Mouse (Mus musculus): ENCODE measurements around the gene Ezr. TPM values are rescaled to one million over a fixed set of nuclear protein-coding genes. Genes with fewer than 3 reads are reported as not detected.

Gene Ezr
- polyA plus RNA-seq, 1 experiment, result 10.2 TPM

DNA sequence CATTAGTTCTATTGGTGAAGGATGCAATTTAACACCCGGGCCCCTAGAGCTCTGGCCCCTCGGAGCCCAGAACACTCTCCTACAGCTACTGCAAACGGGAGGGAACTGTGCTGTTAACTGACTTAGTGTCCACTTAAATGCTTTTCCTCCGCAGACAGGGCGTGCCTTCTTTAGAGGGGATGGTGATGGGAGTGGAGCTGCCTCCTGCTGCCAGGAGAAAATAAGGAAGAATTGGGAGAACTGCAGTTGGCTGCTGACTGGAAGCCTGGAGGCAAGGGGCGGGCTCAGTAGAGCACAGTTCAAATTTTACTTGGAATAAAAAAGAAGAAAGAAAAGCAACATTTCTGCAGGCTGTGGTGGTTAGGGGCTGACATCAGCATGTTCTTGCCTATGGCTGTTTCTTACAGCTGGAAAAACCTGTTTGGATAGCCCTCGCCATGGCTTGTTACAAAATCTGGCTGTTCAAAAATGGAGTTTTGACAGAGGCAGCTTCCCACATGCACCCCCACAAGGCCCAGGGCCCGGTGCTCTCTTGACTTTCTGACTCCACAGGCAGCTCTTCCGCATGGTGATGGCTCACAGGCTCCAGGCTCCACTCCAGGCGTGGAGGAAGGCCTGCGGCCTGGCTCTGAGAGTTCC is 31.2 kb downstream of the Ezr start:
- Histone ChIP-seq H3K9me3 (ENCODE audit: control insufficient read depth, low read length) (no peaks in the 10 kb centered on the region), H3K4me1 (ENCODE audit: control insufficient read depth) (no peaks in the 10 kb centered on the region), H3K36me3 (ENCODE audit: control insufficient read depth) (peaks cover 95% of the 10 kb centered on the region), H3K4me3 (replicated peaks) (no peak overlapping the region), H3K27me3 (ENCODE audit: control insufficient read depth) (no peaks in the 10 kb centered on the region)
- no peak for TF ChIP-seq GATA1 (IDR thresholded peaks at IDR 0.05; ENCODE audit: low read length)
- no peak for TF ChIP-seq TAL1 (IDR thresholded peaks at IDR 0.05; ENCODE audit: low read length)

DNA sequence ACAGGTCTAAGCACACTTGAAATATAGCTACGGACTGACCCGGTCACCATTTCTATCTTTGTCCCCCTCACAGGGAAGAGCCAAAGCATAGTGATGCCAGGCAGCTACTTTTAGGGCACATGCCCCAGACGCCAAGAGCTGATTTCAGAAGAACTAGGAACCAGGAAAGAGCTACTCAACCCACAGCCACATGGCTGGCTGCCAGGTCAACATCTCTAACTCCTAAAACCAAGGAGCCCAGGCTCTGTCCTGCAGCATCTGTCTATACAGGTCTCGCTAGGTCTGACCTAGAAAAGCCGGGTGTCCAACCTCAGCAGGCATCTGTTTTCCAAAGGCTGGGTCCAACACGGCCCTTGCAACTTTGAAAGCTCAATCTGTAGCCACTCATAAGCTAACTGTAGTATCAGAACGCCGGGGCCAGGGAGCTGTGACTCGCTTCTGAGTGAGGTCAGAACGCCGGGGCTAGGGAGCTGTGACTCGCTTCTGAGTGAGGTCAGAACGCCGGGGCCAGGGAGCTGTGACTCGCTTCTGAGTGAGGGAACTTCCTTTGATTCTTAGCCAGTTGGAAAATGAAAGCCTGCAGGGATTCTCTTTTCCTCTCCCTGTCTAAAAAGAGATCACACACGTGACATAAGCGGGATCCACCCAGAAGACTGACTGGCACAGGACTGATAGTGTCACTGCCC is 33.7 kb downstream of the Ezr start:
- H3K4me3 ChIP-seq (replicated peaks), result no peak overlapping the region
- H3K36me3 ChIP-seq (ENCODE audit: control insufficient read depth), result peaks cover 97% of the 10 kb centered on the region
- no peaks in the 10 kb centered on the region; the same call in 1 of the 2 replicates for H3K4me1 ChIP-seq (ENCODE audit: control insufficient read depth)
- TF ChIP-seq GATA1 (IDR thresholded peaks at IDR 0.05; ENCODE audit: low read length) (no peak), TAL1 (IDR thresholded peaks at IDR 0.05; ENCODE audit: low read length) (no peak)
- H3K9me3 ChIP-seq (ENCODE audit: control insufficient read depth, low read length), result no peaks in the 10 kb centered on the region
- no peaks in the 10 kb centered on the region for H3K27me3 ChIP-seq (ENCODE audit: control insufficient read depth)

DNA sequence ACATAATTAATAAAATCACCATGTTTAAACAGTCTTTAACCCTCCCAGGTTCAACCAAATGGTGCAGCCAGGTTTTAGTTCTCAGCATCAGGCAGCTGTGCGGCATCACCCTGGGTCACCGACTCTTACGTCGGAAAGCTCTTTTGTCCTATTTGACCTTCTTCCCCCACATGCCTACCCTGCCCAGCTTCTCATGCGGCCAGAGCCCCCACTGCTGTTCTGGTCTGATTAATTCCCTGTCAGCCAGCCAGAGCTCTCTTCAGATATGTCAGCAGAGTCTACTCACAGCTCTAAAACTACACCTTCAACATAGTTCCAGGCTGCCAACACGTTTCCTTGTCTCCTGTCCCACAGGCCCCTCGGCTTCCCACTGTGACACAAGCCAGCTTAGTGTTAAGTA is 35.1 kb downstream of the Ezr start:
- Histone ChIP-seq H3K9me3 (ENCODE audit: control insufficient read depth, low read length) (no peaks in the 10 kb centered on the region), H3K36me3 (ENCODE audit: control insufficient read depth) (peaks cover 97% of the 10 kb centered on the region), H3K27me3 (ENCODE audit: control insufficient read depth) (no peaks in the 10 kb centered on the region), H3K4me1 (ENCODE audit: control insufficient read depth) (peaks cover 2% of the 10 kb centered on the region; the same call in 1 of the 2 replicates), H3K4me3 (replicated peaks) (no peak overlapping the region)
- TF ChIP-seq GATA1 (IDR thresholded peaks at IDR 0.05; ENCODE audit: low read length), result no peak
- no peak for TF ChIP-seq TAL1 (IDR thresholded peaks at IDR 0.05; ENCODE audit: low read length)

DNA sequence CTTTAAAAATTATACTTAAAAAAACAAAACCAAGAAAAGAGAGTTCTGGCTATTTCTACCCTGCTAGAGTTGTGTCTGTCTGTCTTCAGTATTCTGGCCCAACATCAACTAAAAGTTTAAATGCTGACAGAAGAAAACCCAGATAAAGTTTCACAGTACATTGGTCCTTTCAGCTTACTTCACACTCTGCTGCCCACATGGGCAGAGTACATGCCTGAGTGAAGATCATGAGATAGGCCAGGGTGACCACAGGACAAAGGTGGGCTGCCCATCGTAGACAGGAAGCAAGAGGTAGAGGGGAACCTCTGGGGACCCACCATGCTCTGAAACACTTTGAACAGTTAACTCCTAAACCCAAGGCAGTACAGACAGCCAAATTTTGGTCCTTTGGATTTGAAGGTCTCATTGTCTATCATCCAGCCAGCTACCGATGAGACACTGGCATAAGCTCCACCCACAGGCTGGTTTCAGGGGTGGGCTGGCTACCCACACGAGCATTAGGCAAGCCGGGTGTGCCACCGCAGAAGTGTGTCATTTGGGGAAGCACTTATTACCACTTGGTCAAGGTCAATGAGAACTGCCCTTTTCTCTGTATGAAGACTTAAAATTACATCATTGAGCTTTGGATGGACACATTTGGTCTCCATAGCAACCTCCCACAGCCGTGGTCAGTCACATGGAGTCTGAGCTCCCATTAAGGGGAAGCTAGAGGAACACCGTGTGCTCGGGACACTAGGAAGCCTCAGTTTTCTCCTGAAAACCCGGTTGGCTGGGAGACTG is 35.9 kb downstream of the Ezr start:
- TF ChIP-seq TAL1 (IDR thresholded peaks at IDR 0.05; ENCODE audit: low read length) (no peak), GATA1 (IDR thresholded peaks at IDR 0.05; ENCODE audit: low read length) (no peak)
- H3K27me3 ChIP-seq (ENCODE audit: control insufficient read depth), result no peaks in the 10 kb centered on the region
- H3K36me3 ChIP-seq (ENCODE audit: control insufficient read depth), result peaks cover 97% of the 10 kb centered on the region
- H3K4me3 ChIP-seq (replicated peaks), result no peak overlapping the region
- H3K9me3 ChIP-seq (ENCODE audit: control insufficient read depth, low read length), result no peaks in the 10 kb centered on the region
- H3K4me1 ChIP-seq (ENCODE audit: control insufficient read depth), result peaks cover 2% of the 10 kb centered on the region; the same call in 1 of the 2 replicates

DNA sequence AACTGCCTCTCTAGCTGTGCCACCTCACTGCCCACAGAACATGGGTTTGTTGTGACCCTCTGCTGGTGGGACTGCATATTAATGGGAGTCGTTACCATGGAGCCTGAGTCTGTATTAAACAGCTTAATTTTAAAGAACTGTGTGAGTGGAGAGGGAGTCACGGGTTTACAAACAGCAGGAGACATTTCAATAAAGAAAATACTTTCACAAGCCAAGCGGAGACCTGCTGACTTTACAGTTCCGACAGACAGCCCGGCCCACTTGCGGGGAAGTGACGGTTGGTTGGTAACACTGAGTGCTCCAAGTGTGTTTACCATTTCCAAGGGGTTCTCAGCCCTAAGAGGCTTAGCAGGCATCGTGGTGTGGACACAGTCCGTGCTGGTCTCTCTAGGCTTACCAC is 36.6 kb downstream of the Ezr start:
- no peaks in the 10 kb centered on the region for H3K9me3 ChIP-seq (ENCODE audit: control insufficient read depth, low read length)
- H3K4me3 ChIP-seq (replicated peaks), result no peak overlapping the region
- no peaks in the 10 kb centered on the region for H3K27me3 ChIP-seq (ENCODE audit: control insufficient read depth)
- H3K4me1 ChIP-seq (ENCODE audit: control insufficient read depth), result peaks cover 2% of the 10 kb centered on the region; the same call in 1 of the 2 replicates
- TF ChIP-seq TAL1 (IDR thresholded peaks at IDR 0.05; ENCODE audit: low read length) (no peak), GATA1 (IDR thresholded peaks at IDR 0.05; ENCODE audit: low read length) (no peak)
- H3K36me3 ChIP-seq (ENCODE audit: control insufficient read depth), result peaks cover 97% of the 10 kb centered on the region

DNA sequence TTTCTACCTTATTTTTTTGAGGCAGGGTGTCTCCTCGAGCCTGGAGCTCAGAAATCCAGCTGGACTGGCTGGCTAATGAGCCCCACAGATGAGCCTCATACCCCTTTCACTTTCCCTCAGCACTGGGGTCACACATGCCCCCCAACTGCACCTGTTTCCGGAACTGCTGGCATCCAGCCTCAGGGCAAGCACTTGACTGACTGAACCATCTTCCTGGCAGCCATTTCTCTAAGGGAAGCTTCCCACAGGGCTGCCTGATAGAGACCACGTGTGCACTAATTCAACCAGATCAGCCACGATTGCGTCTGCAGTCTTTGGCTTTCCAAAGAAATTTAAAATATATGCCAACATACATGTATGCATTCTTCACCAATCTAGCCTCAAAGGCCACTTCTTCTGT is 37.1 kb downstream of the Ezr start:
- H3K27me3 ChIP-seq (ENCODE audit: control insufficient read depth), result no peaks in the 10 kb centered on the region
- TF ChIP-seq TAL1 (IDR thresholded peaks at IDR 0.05; ENCODE audit: low read length) (no peak), GATA1 (IDR thresholded peaks at IDR 0.05; ENCODE audit: low read length) (no peak)
- H3K9me3 ChIP-seq (ENCODE audit: control insufficient read depth, low read length), result no peaks in the 10 kb centered on the region
- peaks cover 97% of the 10 kb centered on the region for H3K36me3 ChIP-seq (ENCODE audit: control insufficient read depth)
- peaks cover 2% of the 10 kb centered on the region; the same call in 1 of the 2 replicates for H3K4me1 ChIP-seq (ENCODE audit: control insufficient read depth)
- H3K4me3 ChIP-seq (replicated peaks), result no peak overlapping the region

DNA sequence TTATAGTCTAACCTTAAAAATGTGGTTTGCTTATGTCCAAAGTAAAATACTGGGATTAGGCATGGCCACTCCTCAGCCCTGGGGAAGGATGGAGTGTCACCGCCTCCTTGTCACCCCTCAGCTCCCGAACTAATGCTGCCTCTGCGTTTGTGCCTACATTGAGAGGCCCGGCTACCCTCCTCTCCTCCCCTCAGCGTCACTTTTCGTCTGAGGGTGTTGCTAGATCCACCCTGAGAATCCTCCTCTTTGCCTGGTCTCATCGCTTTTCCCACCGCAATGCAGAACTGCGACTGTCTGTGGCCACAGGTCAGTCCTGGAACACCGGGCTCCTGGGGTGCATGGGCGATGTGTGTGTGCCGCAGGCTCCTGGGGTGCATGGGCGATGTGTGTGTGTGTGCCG is 37.7 kb downstream of the Ezr start:
- Histone ChIP-seq H3K4me1 (ENCODE audit: control insufficient read depth) (peaks cover 2% of the 10 kb centered on the region; the same call in 1 of the 2 replicates), H3K9me3 (ENCODE audit: control insufficient read depth, low read length) (no peaks in the 10 kb centered on the region), H3K4me3 (replicated peaks) (no peak overlapping the region), H3K36me3 (ENCODE audit: control insufficient read depth) (peaks cover 99% of the 10 kb centered on the region), H3K27me3 (ENCODE audit: control insufficient read depth) (no peaks in the 10 kb centered on the region)
- TF ChIP-seq GATA1 (IDR thresholded peaks at IDR 0.05; ENCODE audit: low read length) (no peak), TAL1 (IDR thresholded peaks at IDR 0.05; ENCODE audit: low read length) (no peak)

DNA sequence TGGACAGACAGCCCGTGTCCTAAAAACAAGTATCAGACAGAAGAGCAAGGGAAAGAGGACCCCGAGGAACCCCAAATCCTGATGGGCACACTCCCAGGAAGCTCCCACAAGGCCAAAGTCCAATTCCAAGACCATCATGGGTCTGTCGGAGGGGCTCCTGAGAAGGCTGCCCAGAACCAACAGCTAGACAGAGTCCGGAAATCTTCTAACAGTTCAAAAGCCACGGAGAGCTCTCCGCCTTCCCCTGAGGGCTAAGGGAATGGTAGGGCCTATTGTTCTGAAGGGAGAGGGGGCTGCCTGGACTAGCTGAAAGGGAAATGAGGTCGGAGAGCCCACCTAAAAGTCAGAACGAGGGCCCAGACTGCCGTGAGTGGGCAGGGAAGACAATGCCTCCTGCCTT is 38.2 kb downstream of the Ezr start:
- Histone ChIP-seq H3K9me3 (ENCODE audit: control insufficient read depth, low read length) (no peaks in the 10 kb centered on the region), H3K4me3 (replicated peaks) (no peak overlapping the region), H3K4me1 (ENCODE audit: control insufficient read depth) (peaks cover 2% of the 10 kb centered on the region; the same call in 1 of the 2 replicates), H3K27me3 (ENCODE audit: control insufficient read depth) (no peaks in the 10 kb centered on the region), H3K36me3 (ENCODE audit: control insufficient read depth) (peaks cover 100% of the 10 kb centered on the region)
- no peak for TF ChIP-seq TAL1 (IDR thresholded peaks at IDR 0.05; ENCODE audit: low read length)
- no peak for TF ChIP-seq GATA1 (IDR thresholded peaks at IDR 0.05; ENCODE audit: low read length)

DNA sequence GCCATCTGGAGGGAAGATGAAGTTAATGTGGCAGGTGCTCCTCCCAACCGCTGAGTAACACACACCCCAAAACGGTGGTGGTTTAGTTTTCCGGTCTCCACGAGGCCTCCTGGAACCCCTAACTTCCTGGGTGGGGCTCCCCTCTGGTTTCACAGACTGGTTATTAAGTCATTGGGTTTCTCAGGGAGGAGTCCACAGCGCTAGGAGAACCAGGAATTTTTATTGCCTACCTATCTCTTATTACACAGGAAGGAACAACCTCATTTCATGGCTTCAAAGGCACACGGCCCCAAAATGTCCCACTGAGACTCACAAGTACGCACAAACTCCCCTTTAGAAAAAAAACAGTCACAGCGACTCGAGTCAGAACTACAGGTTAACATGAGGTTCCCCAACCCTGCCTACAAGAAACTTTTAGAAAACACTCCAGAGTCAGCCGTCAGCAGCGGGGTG is 38.8 kb downstream of the Ezr start:
- H3K4me1 ChIP-seq (ENCODE audit: control insufficient read depth), result peaks cover 2% of the 10 kb centered on the region; the same call in 1 of the 2 replicates
- H3K27me3 ChIP-seq (ENCODE audit: control insufficient read depth), result no peaks in the 10 kb centered on the region
- no peaks in the 10 kb centered on the region for H3K9me3 ChIP-seq (ENCODE audit: control insufficient read depth, low read length)
- no peak for TF ChIP-seq TAL1 (IDR thresholded peaks at IDR 0.05; ENCODE audit: low read length)
- no peak for TF ChIP-seq GATA1 (IDR thresholded peaks at IDR 0.05; ENCODE audit: low read length)
- H3K36me3 ChIP-seq (ENCODE audit: control insufficient read depth), result peaks cover 100% of the 10 kb centered on the region
- no peak overlapping the region for H3K4me3 ChIP-seq (replicated peaks)
